Mouse (Mus musculus) macrophage (primary cell): ENCODE data around the gene Traf7. TPM values are rescaled to one million over a fixed set of nuclear protein-coding genes. Genes with fewer than 3 reads are reported as not detected.
A peak's percentile ranks its signal among the peaks of the same experiment; 100 is the strongest.

Source experiments
- H3K27ac ChIP-seq: fragments of 350-480 bp; formaldehyde crosslinking; 2 replicates; pipeline ENCODE4 v1.9.0; 2021
- H3K36me3 ChIP-seq: fragments of 350-480 bp; formaldehyde crosslinking; 2 replicates; pipeline ENCODE4 v1.9.0; 2021; ENCODE audit errors: inconsistent target
- H3K4me3 ChIP-seq: fragments of 350-480 bp; formaldehyde crosslinking; 2 replicates; pipeline ENCODE4 v1.9.0; 2021; ENCODE audit errors: inconsistent target
- H3K79me2 ChIP-seq: fragments of 350-480 bp; formaldehyde crosslinking; 2 replicates; pipeline ENCODE4 v1.9.0; 2021; ENCODE audit errors: inconsistent target
- WGBS: methylation state at CpG from one replicate; pipeline ENCODE4 v1.1.7; 2026; ENCODE audit warnings: inconsistent platforms; ENCODE audit not compliant: missing documents; 5-methylcytosine and 5-hydroxymethylcytosine counted together
- polyA plus RNA-seq: library from polyadenylated mRNA; stranded (reverse); fragments of 250-400 nt; gene quantifications from 3 replicates; pipeline ENCODE4 v1.2.4, GENCODE M21; 2018; ENCODE audit warnings: inconsistent platforms

Traf7 gene
- polyA plus RNA-seq, 1 experiment from 2014 or later = 42.9 TPM

- Histone ChIP-seq H3K79me2 (peaks cover 20% of the 10 kb centered on the region), H3K4me3 (no peak overlapping the region), H3K27ac (no peak overlapping the region), H3K36me3 (no peaks in the 10 kb centered on the region)
- WGBS = 20% methylated on average over 41 of the region's 53 CpGs
Measured at GRCm38 (mm10) chr17:24533099-24533992, 5.6 kb upstream of the Traf7 start.

- H3K36me3 ChIP-seq = no peaks in the 10 kb centered on the region
- peaks cover 26% of the 10 kb centered on the region for H3K79me2 ChIP-seq
- 100% methylated on average over 7 of the region's 7 CpGs for WGBS
- H3K27ac ChIP-seq = no peak overlapping the region
- no peak overlapping the region for H3K4me3 ChIP-seq
Measured at GRCm38 (mm10) chr17:24532045-24532444, 4.3 kb upstream of the Traf7 start.

DNA sequence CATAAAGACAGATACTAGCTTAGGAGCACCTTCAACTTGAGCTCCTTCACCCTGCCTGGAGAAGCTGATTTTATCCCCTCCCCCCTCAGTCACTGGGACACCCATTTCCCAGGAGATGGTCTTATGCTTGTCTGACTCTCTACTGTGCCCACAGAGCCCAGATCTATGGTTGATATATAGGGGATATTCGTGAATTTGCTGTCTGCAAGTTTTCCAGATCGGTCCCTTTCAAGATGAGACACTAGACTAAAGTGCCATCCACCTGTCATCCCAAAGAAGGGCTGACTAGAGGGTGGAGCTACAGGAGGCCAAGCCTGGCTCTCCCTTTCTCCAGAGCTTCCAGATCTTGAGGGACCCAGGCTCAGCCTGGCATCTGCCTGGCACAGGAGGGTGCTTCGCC lies 3.3 kb upstream of the Traf7 start:
- no peaks in the 10 kb centered on the region for H3K36me3 ChIP-seq
- no peak overlapping the region for H3K27ac ChIP-seq
- 85% methylated on average over 3 of the region's 3 CpGs for WGBS
- peaks cover 36% of the 10 kb centered on the region for H3K79me2 ChIP-seq
- H3K4me3 ChIP-seq = no peak overlapping the region

- Histone ChIP-seq H3K4me3 (no peak overlapping the region), H3K36me3 (no peaks in the 10 kb centered on the region), H3K79me2 (peaks cover 41% of the 10 kb centered on the region), H3K27ac (no peak overlapping the region)
- WGBS = 80% methylated on average over 8 of the region's 8 CpGs
Measured at GRCm38 (mm10) chr17:24530361-24531050, 2.8 kb upstream of the Traf7 start.

DNA sequence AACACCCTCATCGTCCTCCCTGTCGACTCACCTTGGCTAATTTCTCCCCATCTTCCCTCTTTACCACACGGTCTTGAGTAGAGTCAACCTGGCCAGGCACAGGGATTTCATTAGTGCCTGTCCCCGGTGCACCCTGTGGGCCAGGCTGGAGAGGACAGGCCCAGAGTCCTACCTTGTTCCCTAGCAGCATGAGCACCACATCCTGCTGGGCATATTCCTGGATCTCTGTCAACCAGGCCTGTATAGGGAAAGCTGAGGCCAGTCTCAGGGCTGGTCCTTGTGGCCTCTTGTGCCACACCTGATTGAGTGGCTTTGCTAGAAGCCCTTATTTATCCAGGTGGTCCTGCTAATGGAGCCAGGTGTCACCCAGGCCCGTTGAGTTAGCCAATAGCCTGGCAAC lies 2.1 kb upstream of the Traf7 start:
- Histone ChIP-seq H3K4me3 (peak overlapping the region; percentile 82; the same call in 1 of the 2 replicates), H3K27ac (no peak overlapping the region)
- WGBS = 57% methylated on average over 5 of the region's 5 CpGs

GRCm38 (mm10) chr17:24529007-24529451 lies 1.3 kb upstream of the Traf7 start:
- H3K79me2 ChIP-seq = peaks cover 56% of the 10 kb centered on the region
- peak overlapping the region; percentile 69 for H3K27ac ChIP-seq
- 8% methylated on average over 4 of the region's 4 CpGs for WGBS
- H3K36me3 ChIP-seq = no peaks in the 10 kb centered on the region
- peak overlapping the region; percentile 82 for H3K4me3 ChIP-seq

More for the DNA sequence above, 2.1 kb upstream of the Traf7 start:
- Histone ChIP-seq H3K36me3 (no peaks in the 10 kb centered on the region), H3K79me2 (peaks cover 47% of the 10 kb centered on the region)

GRCm38 (mm10) chr17:24528560-24528918 lies 801 bp upstream of the Traf7 start:
- peak overlapping the region; percentile 82 for H3K4me3 ChIP-seq
- no peaks in the 10 kb centered on the region for H3K36me3 ChIP-seq
- H3K27ac ChIP-seq = peak overlapping the region; percentile 69
- peaks cover 61% of the 10 kb centered on the region for H3K79me2 ChIP-seq
- 5% methylated on average over 8 of the region's 8 CpGs for whole genome bisulfite sequencing

DNA sequence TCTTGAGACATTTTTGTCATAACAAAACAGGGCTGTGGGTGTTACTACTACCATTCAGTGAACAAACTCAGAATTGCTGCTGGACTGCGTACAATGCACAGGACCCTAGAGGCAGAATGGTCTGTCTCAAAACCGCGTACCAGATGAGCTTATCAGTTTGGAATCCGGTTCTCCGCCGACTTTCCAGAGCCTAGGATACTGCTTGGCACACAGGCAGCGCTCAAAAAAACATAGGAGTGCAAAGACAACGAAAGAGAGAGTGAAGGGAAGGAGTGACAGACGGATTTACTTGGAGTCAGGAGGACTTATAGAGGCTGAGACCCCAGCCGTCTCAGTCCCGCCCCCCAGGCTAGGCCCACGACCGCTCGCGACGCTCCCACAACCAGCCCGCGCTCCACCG lies 423 bp downstream of the Traf7 start:
- H3K79me2 ChIP-seq = peaks cover 73% of the 10 kb centered on the region

DNA sequence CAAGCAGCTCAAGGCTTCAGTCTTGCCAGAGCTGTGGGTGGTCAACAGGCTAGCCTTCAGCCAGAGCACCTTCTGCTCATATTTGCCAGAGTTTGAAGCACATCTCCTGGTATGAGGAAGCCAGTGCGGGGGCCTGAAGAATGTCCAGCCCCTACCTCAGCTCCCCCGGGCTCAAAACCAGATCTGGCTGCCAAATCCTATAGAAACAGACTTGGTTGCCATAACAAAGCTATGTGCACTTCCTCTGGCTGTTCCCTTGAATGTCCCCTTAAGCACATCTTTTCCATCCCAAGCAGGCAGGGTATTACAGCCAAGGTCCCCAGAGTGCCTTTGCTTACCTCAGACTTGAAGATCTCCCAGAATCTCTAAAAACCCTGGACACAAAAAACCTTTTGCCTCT lies 3.0 kb downstream of the Traf7 start:
- H3K27ac ChIP-seq = no peak overlapping the region
- H3K4me3 ChIP-seq = no peak overlapping the region
- H3K79me2 ChIP-seq = peaks cover 92% of the 10 kb centered on the region
- H3K36me3 ChIP-seq = no peaks in the 10 kb centered on the region
- WGBS = 83% methylated on average over 2 of the region's 2 CpGs

More for the DNA sequence above, 423 bp downstream of the Traf7 start:
- Histone ChIP-seq H3K4me3 (peak overlapping the region; percentile 76), H3K27ac (peak overlapping the region; percentile 50), H3K36me3 (no peaks in the 10 kb centered on the region)
- under 1% methylated on average over 19 of the region's 19 CpGs for WGBS

GRCm38 (mm10) chr17:24520450-24520849 lies 7.3 kb downstream of the Traf7 start:
- peaks cover 65% of the 10 kb centered on the region for H3K79me2 ChIP-seq
- H3K36me3 ChIP-seq = peaks cover 36% of the 10 kb centered on the region
- no peak overlapping the region for H3K4me3 ChIP-seq
- 91% methylated on average over 4 of the region's 4 CpGs for WGBS
- no peak overlapping the region for H3K27ac ChIP-seq

GRCm38 (mm10) chr17:24514270-24515257 lies 13.2 kb downstream of the Traf7 start:
- peaks cover 89% of the 10 kb centered on the region for H3K36me3 ChIP-seq
- no peak overlapping the region for H3K27ac ChIP-seq
- 96% methylated on average over 23 of the region's 24 CpGs for WGBS
- H3K79me2 ChIP-seq = peaks cover 6% of the 10 kb centered on the region; the same call in 1 of the 2 replicates
- no peak overlapping the region for H3K4me3 ChIP-seq

DNA sequence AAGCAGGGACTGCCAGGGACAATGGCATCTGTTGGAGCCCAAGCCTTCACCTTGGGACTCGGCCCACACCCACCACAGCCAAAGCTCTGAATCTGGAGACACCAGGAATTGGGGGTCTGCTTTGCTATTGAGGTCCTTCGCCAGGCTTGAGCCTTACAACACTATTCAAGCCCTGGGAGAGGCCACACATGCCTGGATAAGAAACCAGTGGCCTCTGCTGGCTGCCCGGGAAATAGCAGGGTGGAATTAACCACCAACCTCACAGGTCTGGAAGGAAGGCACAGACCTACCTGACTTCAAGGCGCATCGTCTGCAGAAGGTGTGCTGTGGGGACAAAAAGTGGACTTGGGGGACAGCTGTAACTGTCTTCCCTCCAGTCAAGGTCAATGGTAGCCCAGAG lies 14.1 kb downstream of the Traf7 start:
- 73% methylated on average over 5 of the region's 5 CpGs for WGBS

DNA sequence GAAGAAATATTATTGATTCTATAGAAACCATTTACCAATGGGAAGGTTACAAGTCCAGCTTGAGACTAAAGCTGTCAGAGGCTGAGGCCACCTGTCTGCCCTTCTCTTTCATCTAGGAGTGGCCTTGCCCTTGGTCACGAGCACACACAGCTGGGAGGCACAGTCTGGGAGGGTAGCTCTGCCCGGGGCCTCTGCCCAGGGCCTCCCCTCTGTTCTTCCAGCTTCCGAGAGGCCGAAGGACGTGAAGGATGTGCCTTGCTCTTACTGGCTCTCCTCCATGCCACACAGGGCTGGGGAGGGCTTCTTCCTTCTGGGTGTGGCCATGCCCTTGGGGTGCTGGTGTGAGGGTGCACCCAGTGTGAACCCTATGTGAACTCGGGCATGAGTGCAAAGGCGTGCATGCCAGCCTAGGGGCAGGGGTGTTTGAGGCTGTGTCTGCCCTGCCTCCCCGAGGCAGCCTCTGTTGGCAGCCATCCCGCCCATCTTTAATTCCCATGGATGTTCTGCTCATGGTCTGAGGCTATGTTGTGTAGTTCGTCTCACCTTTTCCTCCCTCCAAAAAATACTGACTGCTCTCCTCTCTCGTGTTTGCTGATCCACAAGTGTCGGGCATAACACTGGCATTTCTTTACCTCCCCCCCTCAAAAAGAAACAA lies 19.8 kb downstream of the Traf7 start:
- H3K36me3 ChIP-seq = peaks cover 47% of the 10 kb centered on the region
- no peak overlapping the region for H3K27ac ChIP-seq
- 96% methylated on average over 12 of the region's 12 CpGs for WGBS
- H3K79me2 ChIP-seq = no peaks in the 10 kb centered on the region
- H3K4me3 ChIP-seq = no peak overlapping the region

More for the DNA sequence above, 14.1 kb downstream of the Traf7 start:
- no peaks in the 10 kb centered on the region for H3K79me2 ChIP-seq
- H3K27ac ChIP-seq = no peak overlapping the region
- H3K4me3 ChIP-seq = no peak overlapping the region
- peaks cover 93% of the 10 kb centered on the region for H3K36me3 ChIP-seq
